Mouse (Mus musculus): Measurements from ENCODE around the gene Unc45a.

Gene Unc45a

DNA sequence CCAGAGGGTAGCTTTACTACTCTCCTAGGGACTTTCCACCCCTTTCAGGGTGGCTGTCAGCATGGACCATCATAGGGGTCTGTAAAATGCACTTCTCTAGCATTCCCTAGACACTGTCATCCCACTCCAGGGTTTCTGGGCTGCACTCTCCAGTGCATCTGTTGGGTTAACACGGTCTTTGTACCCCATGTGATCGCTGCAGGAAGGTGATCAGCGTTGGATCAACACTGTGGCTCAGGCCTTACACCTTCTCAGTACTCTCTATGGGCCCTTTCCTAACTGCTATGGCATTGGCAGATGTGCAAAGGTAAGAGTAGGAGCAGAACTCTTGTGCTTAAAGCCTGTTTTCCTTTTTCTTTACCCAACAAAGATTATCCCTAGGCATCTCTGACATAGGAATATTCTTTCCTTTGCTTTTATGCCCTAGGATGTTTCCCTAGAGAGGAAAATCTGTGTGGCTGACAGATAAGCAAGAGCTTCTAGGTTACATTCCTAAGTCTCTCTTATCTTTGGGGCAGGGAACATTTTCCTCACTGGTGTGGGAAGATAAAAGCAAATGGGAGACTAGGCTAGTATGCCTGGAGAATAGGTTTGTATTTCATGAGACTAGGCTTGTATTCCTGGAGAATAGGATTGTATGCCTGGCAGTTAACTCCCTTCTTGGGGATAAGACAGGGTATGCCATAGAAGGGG lies 57.4 kb downstream of the Unc45a start:
- DNase-seq (ENCODE audit: low read depth, low spot score): no peak

DNA sequence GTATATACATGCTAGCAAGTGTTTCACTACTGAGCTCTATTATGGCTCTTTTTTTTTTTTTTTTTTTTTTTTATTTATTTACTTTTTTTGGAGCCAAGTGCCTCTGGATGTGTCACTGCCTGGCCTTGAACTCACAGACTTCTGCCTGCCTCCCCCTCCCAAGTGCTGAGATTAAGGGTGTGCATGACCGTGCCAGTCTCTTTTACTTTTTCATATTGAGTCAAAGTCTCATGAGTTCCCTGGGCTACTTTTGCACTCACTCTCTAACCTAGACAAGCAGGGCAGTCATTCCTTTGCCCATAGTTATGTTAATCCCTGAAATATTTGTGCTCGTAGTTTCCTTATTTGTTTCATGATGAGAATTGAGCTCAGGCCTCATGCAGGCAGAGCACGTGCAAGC lies 59.2 kb downstream of the Unc45a start:
- no peak for DNase-seq (ENCODE audit: low read depth, low spot score)

- DNase-seq (ENCODE audit: low read depth, low spot score): no peak
These were observed 59.8 kb downstream of the Unc45a start for GRCm38 (mm10) chr7:80280998-80281397.

GRCm38 (mm10) chr7:80280032-80280431 lies 60.8 kb downstream of the Unc45a start:
- DNase-seq (ENCODE audit: low read depth, low spot score): no peak

GRCm38 (mm10) chr7:80276374-80276773 lies 64.4 kb downstream of the Unc45a start:
- no peak for DNase-seq (ENCODE audit: low read depth, low spot score)

All from brain, adult 2 months (tissue).